Mouse (Mus musculus) small intestine, adult 2 months (tissue): ENCODE results near the gene Bahcc1. TPM values are rescaled to one million over a fixed set of nuclear protein-coding genes. Genes with fewer than 3 reads are reported as not detected.

Experiments used
- H3K27ac ChIP-seq: fragments of 200-500 bp; 2 replicates; pipeline ENCODE4 v1.5.1; 2012; ENCODE audit warnings: low read depth, low read length, control low read depth, inconsistent platforms; ENCODE audit not compliant: insufficient read depth
- H3K27me3 ChIP-seq: fragments of 200-500 bp; 2 replicates; pipeline ENCODE4 v1.6.1; 2012; ENCODE audit warnings: mild to moderate bottlenecking, moderate library complexity, low read length, inconsistent platforms; ENCODE audit not compliant: control insufficient read depth, insufficient read depth
- H3K36me3 ChIP-seq: fragments of 200-500 bp; 2 replicates; pipeline ENCODE4 v1.6.1; 2012; ENCODE audit warnings: mild to moderate bottlenecking, low read length, control low read depth, inconsistent platforms; ENCODE audit not compliant: control insufficient read depth, insufficient read depth
- H3K4me1 ChIP-seq: fragments of 200-500 bp; 2 replicates; pipeline ENCODE4 v1.6.1; 2012; ENCODE audit warnings: low read length, inconsistent platforms, mixed read lengths; ENCODE audit not compliant: control insufficient read depth, insufficient read depth, insufficient read length
- H3K4me3 ChIP-seq: fragments of 200-500 bp; 2 replicates; pipeline ENCODE4 v1.5.1; 2012; ENCODE audit warnings: low read depth, mild to moderate bottlenecking, control low read depth, inconsistent platforms, low read length, moderate library complexity
- CTCF ChIP-seq: fragments of 200-500 bp; IDR thresholded peaks from 2 replicates; pipeline ENCODE4 v1.5.1; 2012; ENCODE audit warnings: low read depth, mild to moderate bottlenecking, control low read depth, inconsistent platforms, low read length, moderate library complexity, mixed read lengths; ENCODE audit not compliant: insufficient replicate concordance, insufficient read length; ENCODE audit errors: extremely low read depth
- POLR2A ChIP-seq: fragments of 200-500 bp; IDR thresholded peaks from 2 replicates; pipeline ENCODE4 v1.6.1; 2012; ENCODE audit warnings: low read depth, mild to moderate bottlenecking, control low read depth, inconsistent platforms, low read length, moderate library complexity
- WGBS: fragments of 180-500 bp; shearing (Covaris S2); methylation state at CpG from one replicate; pipeline ENCODE4 v1.1.7; 2018; 5-methylcytosine and 5-hydroxymethylcytosine counted together
- polyA plus RNA-seq: library from polyadenylated mRNA; depleted of rRNA; stranded (reverse); fragments of >200 nt; gene quantifications from 2 replicates; pipeline ENCODE4 v1.2.3, GENCODE M21; 2012

Gene Bahcc1
- polyA plus RNA-seq, 1 experiment = 15.4 TPM

DNA sequence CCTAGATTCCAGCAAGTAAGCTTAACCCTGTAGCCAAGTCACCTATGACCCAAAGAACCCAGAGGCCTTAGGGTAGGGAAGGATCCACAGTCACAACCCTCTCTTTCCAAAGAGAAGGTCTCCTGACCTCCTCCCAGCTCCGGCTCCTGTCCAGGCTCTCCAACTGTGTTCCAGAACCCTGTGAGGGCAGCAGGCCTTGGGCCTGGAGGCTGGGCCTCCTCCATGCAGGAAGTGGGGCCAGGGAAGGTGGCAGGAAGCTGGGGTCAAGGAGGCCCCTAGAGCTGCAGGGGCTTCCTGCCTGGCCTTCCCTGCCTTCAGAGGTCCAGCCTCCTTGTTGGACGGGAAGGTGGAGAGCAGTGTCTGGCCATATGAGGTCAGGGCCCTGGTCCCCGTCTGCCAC is 48.5 kb downstream of the Bahcc1 start:
- no peak for TF ChIP-seq CTCF
- TF ChIP-seq POLR2A = no peak
- H3K4me1 ChIP-seq = no peaks in the 10 kb centered on the region
- H3K4me3 ChIP-seq = no peak overlapping the region
- H3K36me3 ChIP-seq = peaks cover 30% of the 10 kb centered on the region
- H3K27me3 ChIP-seq = no peaks in the 10 kb centered on the region
- no peak overlapping the region for H3K27ac ChIP-seq
- WGBS = 86% methylated on average over 3 of the region's 3 CpGs

GRCm38 (mm10) chr11:120283542-120283941 is 50.8 kb downstream of the Bahcc1 start:
- Histone ChIP-seq H3K36me3 (peaks cover 34% of the 10 kb centered on the region), H3K4me3 (no peak overlapping the region), H3K27me3 (no peaks in the 10 kb centered on the region), H3K27ac (no peak overlapping the region), H3K4me1 (no peaks in the 10 kb centered on the region)
- WGBS = 86% methylated on average over 5 of the region's 5 CpGs
- TF ChIP-seq POLR2A (no peak), CTCF (no peak)

DNA sequence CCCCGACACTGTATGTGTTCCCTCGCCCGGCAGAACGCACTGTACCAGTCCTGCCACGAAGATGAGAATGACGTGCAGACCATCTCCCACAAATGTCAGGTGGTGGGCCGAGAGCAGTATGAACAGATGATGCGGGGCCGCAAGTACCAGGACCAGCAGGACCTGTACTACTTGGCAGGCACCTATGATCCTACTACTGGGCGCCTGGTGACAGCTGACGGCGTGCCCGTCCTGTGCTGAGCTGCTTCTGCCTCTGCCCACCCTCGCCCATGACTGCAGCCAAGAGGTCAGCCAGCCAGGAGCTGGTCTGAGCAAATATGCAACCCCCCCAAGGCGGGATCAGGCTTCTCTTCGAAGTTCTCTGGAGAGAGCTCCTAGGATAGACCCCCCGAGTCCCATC is 56.9 kb downstream of the Bahcc1 start:
- WGBS = 96% methylated on average over 17 of the region's 17 CpGs

DNA sequence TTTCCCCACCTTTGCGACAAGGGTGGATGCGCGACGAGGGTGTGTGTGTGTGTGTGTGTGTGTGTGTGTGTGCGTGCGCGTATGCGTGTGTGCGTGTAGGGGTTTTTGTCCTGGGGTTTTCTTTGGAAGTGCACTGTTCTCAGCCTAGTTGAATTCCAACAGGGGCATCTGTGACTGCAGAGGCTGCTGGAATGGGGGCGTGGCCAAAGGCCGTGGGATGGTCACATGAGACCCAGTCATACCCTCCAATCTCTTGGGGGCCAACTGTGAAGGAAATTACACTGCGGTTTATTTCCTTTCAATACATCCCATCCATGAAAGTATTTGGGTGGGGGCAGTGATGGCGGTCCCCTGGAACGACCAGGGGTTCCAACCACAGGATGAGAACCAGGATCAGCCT is 57.5 kb downstream of the Bahcc1 start:
- Histone ChIP-seq H3K4me3 (no peak overlapping the region), H3K4me1 (no peaks in the 10 kb centered on the region), H3K36me3 (peaks cover 29% of the 10 kb centered on the region), H3K27ac (no peak overlapping the region), H3K27me3 (no peaks in the 10 kb centered on the region)
- 92% methylated on average over 14 of the region's 14 CpGs for WGBS
- TF ChIP-seq CTCF (no peak), POLR2A (no peak)

More for the DNA sequence above, 56.9 kb downstream of the Bahcc1 start:
- Histone ChIP-seq H3K4me3 (no peak overlapping the region), H3K27me3 (no peaks in the 10 kb centered on the region), H3K27ac (no peak overlapping the region), H3K36me3 (peaks cover 35% of the 10 kb centered on the region), H3K4me1 (no peaks in the 10 kb centered on the region)
- TF ChIP-seq POLR2A (no peak), CTCF (no peak)

GRCm38 (mm10) chr11:120293714-120294113 is 61.0 kb downstream of the Bahcc1 start:
- 75% methylated on average over 1 of the region's 1 CpGs for WGBS
- TF ChIP-seq CTCF (no peak), POLR2A (no peak)
- H3K27ac ChIP-seq = no peak overlapping the region
- peaks cover 13% of the 10 kb centered on the region for H3K36me3 ChIP-seq
- no peaks in the 10 kb centered on the region for H3K4me1 ChIP-seq
- no peaks in the 10 kb centered on the region for H3K27me3 ChIP-seq
- H3K4me3 ChIP-seq = no peak overlapping the region

GRCm38 (mm10) chr11:120296305-120297144 is 63.8 kb downstream of the Bahcc1 start:
- no peaks in the 10 kb centered on the region for H3K36me3 ChIP-seq
- no peaks in the 10 kb centered on the region; the same call in 1 of the 2 replicates for H3K4me1 ChIP-seq
- no peaks in the 10 kb centered on the region for H3K27me3 ChIP-seq
- WGBS = 63% methylated on average over 13 of the region's 13 CpGs
- H3K4me3 ChIP-seq = no peak overlapping the region
- H3K27ac ChIP-seq = no peak overlapping the region
- TF ChIP-seq POLR2A (no peak), CTCF (no peak)

- Histone ChIP-seq H3K36me3 (no peaks in the 10 kb centered on the region), H3K27ac (no peak overlapping the region), H3K27me3 (no peaks in the 10 kb centered on the region), H3K4me1 (no peaks in the 10 kb centered on the region; the same call in 1 of the 2 replicates), H3K4me3 (no peak overlapping the region)
- TF ChIP-seq POLR2A = no peak
- no peak for TF ChIP-seq CTCF
- WGBS = 75% methylated on average over 7 of the region's 7 CpGs
These were observed 65.0 kb downstream of the Bahcc1 start for GRCm38 (mm10) chr11:120297767-120298166.
